Mouse (Mus musculus): ENCODE data around the gene Gigyf2. TPM values are rescaled to one million over a fixed set of nuclear protein-coding genes. Genes with fewer than 3 reads are reported as not detected.

The Gigyf2 gene
- total and polyA plus RNA-seq, 3 experiments, result 27.1 to 70.6 TPM; not detected in 1

DNA sequence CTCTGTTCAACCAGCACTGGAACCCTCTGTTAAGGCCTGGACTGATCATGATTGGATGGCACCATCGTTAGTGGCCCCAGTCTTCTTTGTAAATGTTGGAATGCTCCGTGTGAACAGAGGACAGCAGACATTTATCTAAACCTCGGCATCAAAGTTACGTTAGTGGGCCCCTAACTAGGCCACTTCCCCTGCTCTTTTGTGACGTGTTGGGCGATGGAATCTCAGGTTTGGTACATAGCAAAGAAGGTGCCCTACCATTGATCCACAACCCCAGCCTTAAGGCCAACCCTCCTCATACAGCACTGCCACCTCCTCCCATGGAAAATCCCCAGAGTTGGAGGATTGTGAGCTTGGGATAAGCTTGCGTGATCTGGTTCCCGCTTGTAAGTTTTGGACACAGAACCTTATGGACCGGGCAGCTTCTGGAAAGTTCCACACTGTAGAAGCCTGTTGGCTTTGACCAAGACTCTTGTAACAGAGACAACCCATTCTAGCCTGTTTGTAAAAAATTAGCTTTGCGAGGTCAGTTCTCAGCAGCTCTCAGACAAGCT is 43.3 kb upstream of the Gigyf2 start:
- Histone ChIP-seq H3K9ac (ENCODE audit: control insufficient read depth, low read depth, low read length, poor library complexity, severe bottlenecking) (no peak overlapping the region), H3K27ac (ENCODE audit: control insufficient read depth, low read depth, low read length) (no peak overlapping the region), H3K36me3 (ENCODE audit: control insufficient read depth in 1 of 2, insufficient read depth in 2 of 2, low read length in 2 of 2) (no peaks in the 10 kb centered on the region), H3K79me2 (ENCODE audit: control insufficient read depth, insufficient read depth, low read length, poor library complexity) (no peaks in the 10 kb centered on the region), H3K4me3 (ENCODE audit: control insufficient read depth in 1 of 2, insufficient read depth in 1 of 2, low read depth in 2 of 2, low read length in 2 of 2) (no peak overlapping the region), H3K27me3 (ENCODE audit: control insufficient read depth in 1 of 2, insufficient read depth in 2 of 2, low read length in 2 of 2) (no peaks in the 10 kb centered on the region; a peak in 2 of 4 replicates), H3K4me1 (ENCODE audit: control insufficient read depth in 1 of 2, insufficient read depth in 2 of 2, low read length in 2 of 2) (peaks cover 0 to 7% of the 10 kb centered on the region in 2 experiments; a peak in 1 of 4 replicates), H3K9me3 (replicated peaks; ENCODE audit: insufficient read depth, low read length) (no peaks in the 10 kb centered on the region)
- TF ChIP-seq EP300 (IDR thresholded peaks at IDR 0.05; ENCODE audit: low read depth in 1 of 2, low read length in 2 of 2) (no peak), POLR2A (IDR thresholded peaks at IDR 0.05; ENCODE audit: control insufficient read depth in 1 of 2, insufficient read depth in 1 of 2, low read depth in 1 of 2, low read length in 2 of 2, poor library complexity in 1 of 2) (no peak), KAT2A (conservative IDR thresholded peaks at IDR 0.05; ENCODE audit: low read depth, low read length) (no peak), RCOR1 (IDR thresholded peaks at IDR 0.05; ENCODE audit: low read depth, low read length) (no peak), BHLHE40 (IDR thresholded peaks at IDR 0.05; ENCODE audit: borderline replicate concordance, low read depth, low read length) (no peak), USF2 (IDR thresholded peaks at IDR 0.05; ENCODE audit: borderline replicate concordance in 1 of 2, insufficient read depth in 1 of 2, low read depth in 1 of 2, low read length in 2 of 2) (no peak), POLR2AphosphoS2 (IDR thresholded peaks at IDR 0.05; ENCODE audit: low read length) (no peak), MAFK (IDR thresholded peaks at IDR 0.05; ENCODE audit: borderline replicate concordance, low read depth, low read length) (no peak), GABPA (IDR thresholded peaks at IDR 0.05; ENCODE audit: low read depth, low read length) (no peak), MYB (IDR thresholded peaks at IDR 0.05; ENCODE audit: low read depth, low read length) (no peak), E2F4 (IDR thresholded peaks at IDR 0.05; ENCODE audit: borderline replicate concordance, low read depth, low read length) (no peak), ZMIZ1 (IDR thresholded peaks at IDR 0.05; ENCODE audit: low read depth, low read length) (no peak), TAL1 (IDR thresholded peaks at IDR 0.05; ENCODE audit: low read length) (no peak), MAX (IDR thresholded peaks at IDR 0.05; ENCODE audit: low read length) (no peak), SMC3 (IDR thresholded peaks at IDR 0.05; ENCODE audit: low read depth, low read length) (no peak), HCFC1 (IDR thresholded peaks at IDR 0.05; ENCODE audit: low read depth, low read length) (no peak), ZNF384 (IDR thresholded peaks at IDR 0.05; ENCODE audit: low read depth, low read length) (no peak)
- DNase-seq (ENCODE audit: low read depth, low spot score), result no peak

DNA sequence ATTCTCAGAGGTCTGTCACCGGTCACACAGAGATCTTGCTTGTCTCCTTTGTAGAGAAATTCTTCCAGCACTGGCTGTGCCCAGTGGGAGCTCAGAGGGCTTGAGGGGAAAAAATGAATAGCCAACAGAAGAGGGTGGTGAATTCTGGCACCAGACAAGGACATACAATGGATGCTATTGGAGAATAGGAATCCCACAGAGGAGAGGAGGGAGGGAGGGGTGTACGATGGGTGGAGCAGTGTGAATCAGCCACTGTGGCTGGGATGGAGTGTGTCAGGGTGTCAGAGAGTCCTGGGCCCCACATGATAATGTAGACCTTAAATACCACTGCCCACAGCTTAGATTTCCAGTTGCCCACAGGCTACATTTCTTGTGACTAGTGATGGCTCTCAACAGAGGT is 39.7 kb upstream of the Gigyf2 start:
- no peak overlapping the region for H3K9ac ChIP-seq (ENCODE audit: control insufficient read depth, low read depth, low read length, poor library complexity, severe bottlenecking)
- no peak overlapping the region for H3K27ac ChIP-seq (ENCODE audit: control insufficient read depth, low read depth, low read length)
- no peaks in the 10 kb centered on the region for H3K36me3 ChIP-seq (ENCODE audit: control insufficient read depth in 1 of 2, insufficient read depth in 2 of 2, low read length in 2 of 2)
- no peak overlapping the region for H3K4me3 ChIP-seq (ENCODE audit: control insufficient read depth in 1 of 2, insufficient read depth in 1 of 2, low read depth in 2 of 2, low read length in 2 of 2)
- TF ChIP-seq MYC (IDR thresholded peaks at IDR 0.05; ENCODE audit: low read depth, low read length) (no peak), GABPA (IDR thresholded peaks at IDR 0.05; ENCODE audit: low read depth, low read length) (no peak)
- no peaks in the 10 kb centered on the region; a peak in 1 of 4 replicates for H3K27me3 ChIP-seq (ENCODE audit: control insufficient read depth in 1 of 2, insufficient read depth in 2 of 2, low read length in 2 of 2)
- no peaks in the 10 kb centered on the region for H3K79me2 ChIP-seq (ENCODE audit: control insufficient read depth, insufficient read depth, low read length, poor library complexity)
- H3K4me1 ChIP-seq (ENCODE audit: control insufficient read depth in 1 of 2, insufficient read depth in 2 of 2, low read length in 2 of 2), result peaks cover 0 to 3% of the 10 kb centered on the region in 2 experiments; a peak in 1 of 4 replicates
- no peak for DNase-seq (ENCODE audit: low read depth, low spot score)
- H3K9me3 ChIP-seq (replicated peaks; ENCODE audit: insufficient read depth, low read length), result no peaks in the 10 kb centered on the region

Data from MEL (cell line).